Mouse (Mus musculus): ENCODE measurements around the gene Exoc3l. TPM values are rescaled to one million over a fixed set of nuclear protein-coding genes. Genes with fewer than 3 reads are reported as not detected.

The Exoc3l gene
- polyA plus RNA-seq (2012; fragmentation: generic; extraction: Trizol) = 1 to 10 TPM in 1 of 2 experiments, under 1 TPM in 1; 0.60 to 3.1 TPM

GRCm38 (mm10) chr8:105295895-105296573 is at the start of gene Exoc3l:
Gene Exoc3l (minus strand): TSS chr8:105296101.

GRCm38 (mm10) chr8:105326141-105326672 is 30.3 kb upstream of the Exoc3l start, which contains the start of the genes Lrrc29 and Tmem208:
Gene Lrrc29 (minus strand): TSS chr8:105326278.
Gene Tmem208 (plus strand): TSS chr8:105326354.

GRCm38 (mm10) chr8:105305211-105306145 is 9.6 kb upstream of the Exoc3l start, which contains the start of gene Elmo3:
Gene Elmo3 (plus strand): TSS chr8:105305601.

GRCm38 (mm10) chr8:105297511-105298192 is 1.8 kb upstream of the Exoc3l start, which contains the start of gene E2f4:
Gene E2f4 (plus strand): TSS chr8:105297663.

GRCm38 (mm10) chr8:105289805-105290460 is 6.0 kb downstream of the Exoc3l start, which contains the start of gene 4931428F04Rik:
Gene 4931428F04Rik (minus strand): TSS chr8:105289864.

GRCm38 (mm10) chr8:105275840-105276239 is 20.1 kb downstream of the Exoc3l start, which contains the start of gene Nol3:
Gene Nol3 (plus strand): TSS chr8:105276140.

GRCm38 (mm10) chr8:105269461-105269947 is 26.4 kb downstream of the Exoc3l start, which contains the start of gene Hsf4:
Gene Hsf4 (plus strand): TSS chr8:105269801.

GRCm38 (mm10) chr8:105264024-105264982 is 31.6 kb downstream of the Exoc3l start, which contains the start of the genes Tradd and Fbxl8:
Gene Tradd (minus strand): TSS chr8:105264609.
Gene Fbxl8 (plus strand): TSS chr8:105264648.

GRCm38 (mm10) chr8:105254966-105255350 is 40.9 kb downstream of the Exoc3l start, which contains the start of gene B3gnt9:
Gene B3gnt9 (minus strand): TSS chr8:105255153.

Other genes starting within 250 kb of the Exoc3l start
- gene Ces3a, start 247.5 kb downstream of the Exoc3l start, polyA plus RNA-seq (2012; fragmentation: generic; extraction: Trizol) = not detected
- not detected for gene Ces3b, start 212.3 kb downstream of the Exoc3l start, polyA plus RNA-seq (2012; fragmentation: generic; extraction: Trizol)
- gene Ces4a, start 164.3 kb downstream of the Exoc3l start, polyA plus RNA-seq (2012; fragmentation: generic; extraction: Trizol) = under 1 TPM in 1 of 2 experiments, not detected in 1; 0.09 TPM
- gene Cbfb, start 125.4 kb downstream of the Exoc3l start, polyA plus RNA-seq (2012; fragmentation: generic; extraction: Trizol) = 10 to 100 TPM in 1 of 2 experiments, 1 to 10 TPM in 1; 3.5 to 16.1 TPM
- gene D230025D16Rik, start 71.0 kb downstream of the Exoc3l start, polyA plus RNA-seq (2012; fragmentation: generic; extraction: Trizol) = 10 to 100 TPM in 1 of 2 experiments, 1 to 10 TPM in 1; 2.5 to 11.6 TPM
- 10 to 100 TPM in 1 of 2 experiments, 1 to 10 TPM in 1; 2.2 to 24.1 TPM for gene B3gnt9, start 40.9 kb downstream of the Exoc3l start, polyA plus RNA-seq (2012; fragmentation: generic; extraction: Trizol)
- 10 to 100 TPM; 26.7 to 37.4 TPM for gene Tradd, start 31.5 kb downstream of the Exoc3l start, polyA plus RNA-seq (2012; fragmentation: generic; extraction: Trizol)
- 10 to 100 TPM in 1 of 2 experiments, 1 to 10 TPM in 1; 8.3 to 13.5 TPM for gene Fbxl8, start 31.5 kb downstream of the Exoc3l start, polyA plus RNA-seq (2012; fragmentation: generic; extraction: Trizol)
- gene Hsf4, start 26.3 kb downstream of the Exoc3l start, polyA plus RNA-seq (2012; fragmentation: generic; extraction: Trizol) = under 1 TPM; 0.02 to 0.42 TPM
- gene Nol3, start 20.0 kb downstream of the Exoc3l start, polyA plus RNA-seq (2012; fragmentation: generic; extraction: Trizol) = under 1 TPM; 0.12 to 0.26 TPM
- gene 4931428F04Rik, start 6.2 kb downstream of the Exoc3l start, polyA plus RNA-seq (2012; fragmentation: generic; extraction: Trizol) = 10 to 100 TPM in 1 of 2 experiments, 1 to 10 TPM in 1; 4.3 to 13.5 TPM
- gene E2f4, start 1.6 kb upstream of the Exoc3l start, polyA plus RNA-seq (2012; fragmentation: generic; extraction: Trizol) = 10 to 100 TPM; 32.9 to 35.0 TPM
- gene Elmo3, start 9.5 kb upstream of the Exoc3l start, polyA plus RNA-seq (2012; fragmentation: generic; extraction: Trizol) = under 1 TPM; 0.18 to 0.99 TPM
- 1 to 10 TPM; 1.2 to 1.6 TPM for gene Lrrc29, start 30.2 kb upstream of the Exoc3l start, polyA plus RNA-seq (2012; fragmentation: generic; extraction: Trizol)
- 100 to 1,000 TPM in 1 of 2 experiments, 10 to 100 TPM in 1; 87.7 to 101 TPM for gene Tmem208, start 30.3 kb upstream of the Exoc3l start, polyA plus RNA-seq (2012; fragmentation: generic; extraction: Trizol)
- gene Fhod1, start 51.9 kb upstream of the Exoc3l start, polyA plus RNA-seq (2012; fragmentation: generic; extraction: Trizol) = 10 to 100 TPM; 11.2 to 35.4 TPM
- gene Slc9a5, start 52.7 kb upstream of the Exoc3l start, polyA plus RNA-seq (2012; fragmentation: generic; extraction: Trizol) = 1 to 10 TPM; 1.4 to 8.8 TPM
- gene Plekhg4, start 77.2 kb upstream of the Exoc3l start, polyA plus RNA-seq (2012; fragmentation: generic; extraction: Trizol) = 10 to 100 TPM in 1 of 2 experiments, 1 to 10 TPM in 1; 1.0 to 13.3 TPM
- gene Kctd19, start 117.4 kb upstream of the Exoc3l start, polyA plus RNA-seq (2012; fragmentation: generic; extraction: Trizol) = 1 to 10 TPM in 1 of 2 experiments, under 1 TPM in 1; 0.02 to 3.4 TPM
- under 1 TPM in 1 of 2 experiments, not detected in 1; 0.15 TPM for gene Lrrc36, start 117.5 kb upstream of the Exoc3l start, polyA plus RNA-seq (2012; fragmentation: generic; extraction: Trizol)
- 10 to 100 TPM in 1 of 2 experiments, under 1 TPM in 1; 0.66 to 23.9 TPM for gene Tppp3, start 175.4 kb upstream of the Exoc3l start, polyA plus RNA-seq (2012; fragmentation: generic; extraction: Trizol)
- gene Zdhhc1, start 200.8 kb upstream of the Exoc3l start, polyA plus RNA-seq (2012; fragmentation: generic; extraction: Trizol) = 10 to 100 TPM in 1 of 2 experiments, 1 to 10 TPM in 1; 8.9 to 50.5 TPM
- gene Hsd11b2, start 222.7 kb upstream of the Exoc3l start, polyA plus RNA-seq (2012; fragmentation: generic; extraction: Trizol) = under 1 TPM; 0.04 to 0.28 TPM